Mouse (Mus musculus) mature B cell (primary cell): ENCODE measurements at regions not wholly inside any gene's neighbourhood (a gene's known extent, or its start where the extent isn't known, plus 50 kb on each side); places are given as distances from the start of the nearest gene placed in this dataset.

ENCODE experiments used
- in situ Hi-C: fragments of 300-500 bp; cut with MboI; formaldehyde crosslinking; loops from 2 replicates; pipeline ENCODE4 v1.14.3; 2019

DNA sequence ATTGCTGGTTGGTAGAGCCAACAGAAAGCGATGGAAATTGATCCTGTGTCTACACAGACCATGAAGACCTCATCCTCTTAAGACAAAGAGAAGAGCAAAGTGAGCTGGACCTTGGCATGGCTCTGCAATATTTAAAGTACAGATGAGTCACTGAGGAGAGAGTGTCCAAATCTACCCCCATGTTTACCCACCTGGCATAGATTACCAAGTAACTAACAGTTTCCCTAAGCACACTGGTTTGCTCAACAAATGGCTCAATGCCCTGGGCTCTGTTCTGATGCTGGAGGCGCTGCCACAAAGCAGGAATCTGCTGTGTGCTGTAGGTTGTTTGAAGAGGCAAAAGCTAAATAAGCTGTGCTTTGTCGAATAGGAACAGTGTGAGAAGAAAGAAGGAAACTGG lies 345.0 kb upstream of the Gm10131 start:
- in situ Hi-C loops, result no loop called here

DNA sequence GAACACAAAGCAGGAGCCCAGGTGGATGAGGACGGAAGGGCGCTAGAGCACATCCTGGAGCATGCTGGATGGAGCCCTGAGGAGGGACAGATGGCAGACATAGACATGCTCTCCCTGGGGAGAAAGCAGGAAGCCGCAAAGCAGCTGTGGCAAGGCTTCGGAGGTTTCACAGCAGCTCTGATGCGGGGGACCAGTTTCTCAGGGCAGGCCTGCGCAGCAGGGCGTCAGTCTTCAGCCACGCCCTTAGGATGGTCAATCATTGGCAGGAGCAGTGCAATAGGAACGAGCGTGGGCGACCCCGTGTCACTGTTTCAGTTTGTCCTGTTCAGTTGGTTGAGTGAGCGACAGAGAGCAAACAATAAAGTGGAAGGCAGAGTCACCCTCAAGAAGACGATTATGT lies 343.8 kb upstream of the Gm10131 start:
- in situ Hi-C loops, result no loop called here

DNA sequence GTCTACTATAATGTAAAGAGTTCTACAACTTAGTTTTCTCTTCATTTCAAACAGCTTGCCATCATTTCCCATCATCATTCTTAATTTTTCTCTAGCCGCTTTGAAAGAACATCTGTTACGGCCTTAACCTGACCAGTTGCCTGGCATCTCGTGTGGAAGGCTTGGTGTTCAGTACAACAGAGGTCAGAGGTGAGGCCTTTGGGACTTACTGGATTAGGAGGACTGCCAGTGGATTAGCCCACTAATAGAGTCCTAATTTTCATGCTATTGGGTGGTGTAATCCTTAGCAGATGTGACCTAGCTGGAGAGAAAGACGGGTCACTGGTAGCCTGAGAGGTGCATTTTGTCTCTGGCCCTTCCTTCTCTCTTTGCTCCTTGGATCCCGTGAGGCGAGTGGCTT lies 341.3 kb upstream of the Gm10131 start:
- in situ Hi-C loops, result no loop called here

GRCm38 (mm10) chr8:34451211-34452000 lies 339.9 kb upstream of the Gm10131 start:
- in situ Hi-C loops, result no loop called here

GRCm38 (mm10) chr8:34449391-34450044 lies 338.0 kb upstream of the Gm10131 start:
- in situ Hi-C loops, result no loop called here

- in situ Hi-C loops, result no loop called here
These were observed 336.6 kb upstream of the Gm10131 start for GRCm38 (mm10) chr8:34447880-34448830.

- in situ Hi-C loops, result no loop called here
These were observed 331.2 kb upstream of the Gm10131 start for GRCm38 (mm10) chr8:34442688-34443087.

- in situ Hi-C loops, result no loop called here
These were observed 330.2 kb upstream of the Gm10131 start for GRCm38 (mm10) chr8:34441756-34442155.

DNA sequence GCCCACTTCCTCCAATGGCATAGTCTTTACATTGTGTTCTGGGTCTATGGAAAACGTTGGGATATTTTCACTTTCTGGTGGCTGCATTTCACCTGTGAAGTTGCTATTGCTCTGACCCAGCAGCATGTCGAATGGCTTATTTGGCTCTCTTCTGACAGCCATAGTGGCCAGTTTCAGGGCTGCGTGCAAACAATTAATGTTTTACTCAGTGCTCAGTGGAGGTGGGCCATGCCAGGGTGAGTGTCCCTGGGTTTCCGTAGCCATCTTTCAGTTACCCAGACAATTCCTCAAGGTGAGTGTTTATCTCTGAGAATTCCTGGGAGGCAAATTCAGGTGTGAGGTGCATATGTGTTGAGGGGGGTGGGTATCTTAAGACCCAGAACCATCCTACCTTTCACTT lies 329.2 kb upstream of the Gm10131 start:
- in situ Hi-C loops, result no loop called here

DNA sequence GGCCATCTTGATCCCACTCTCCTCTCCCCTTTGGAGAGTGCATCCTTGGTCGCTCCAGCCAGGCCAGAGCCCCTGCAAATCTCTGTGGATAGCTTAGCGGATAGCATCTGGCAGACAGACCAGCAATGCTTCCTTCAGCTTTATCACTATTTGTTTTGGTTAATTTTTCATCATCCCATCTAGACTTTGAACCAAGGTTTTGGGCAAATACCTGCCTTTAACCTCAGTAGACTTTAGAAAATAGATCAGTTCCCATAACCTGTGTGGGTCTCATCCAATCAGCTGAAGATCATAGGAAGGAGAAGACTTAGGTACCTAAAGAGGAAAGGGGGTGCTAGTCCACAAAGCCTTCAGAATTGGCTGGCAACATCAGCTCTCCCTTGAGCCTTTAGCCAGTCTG lies 327.2 kb upstream of the Gm10131 start:
- in situ Hi-C loops, result no loop called here

DNA sequence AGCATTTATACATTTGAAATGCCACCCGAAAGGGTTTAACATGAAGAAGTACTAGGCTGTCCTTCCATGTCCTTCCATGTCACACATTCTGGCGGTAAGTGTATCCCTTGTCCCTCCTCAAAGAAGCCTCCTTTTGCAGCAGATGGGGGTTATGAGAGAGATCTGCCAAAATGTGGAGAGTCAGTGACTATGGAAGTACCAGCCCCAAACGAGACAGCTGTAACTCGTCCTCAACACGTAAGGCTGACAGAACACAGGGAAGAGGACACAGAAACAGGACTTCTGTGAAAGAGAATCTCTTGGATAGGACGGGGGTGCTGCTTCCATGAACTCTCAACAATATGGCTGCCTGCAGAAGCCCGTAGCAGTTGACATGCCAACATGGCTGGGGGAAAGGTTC lies 320.4 kb upstream of the Gm10131 start:
- in situ Hi-C loops, result no loop called here

- in situ Hi-C loops, result no loop called here
These were observed 317.7 kb upstream of the Gm10131 start for GRCm38 (mm10) chr8:34429231-34429630.

DNA sequence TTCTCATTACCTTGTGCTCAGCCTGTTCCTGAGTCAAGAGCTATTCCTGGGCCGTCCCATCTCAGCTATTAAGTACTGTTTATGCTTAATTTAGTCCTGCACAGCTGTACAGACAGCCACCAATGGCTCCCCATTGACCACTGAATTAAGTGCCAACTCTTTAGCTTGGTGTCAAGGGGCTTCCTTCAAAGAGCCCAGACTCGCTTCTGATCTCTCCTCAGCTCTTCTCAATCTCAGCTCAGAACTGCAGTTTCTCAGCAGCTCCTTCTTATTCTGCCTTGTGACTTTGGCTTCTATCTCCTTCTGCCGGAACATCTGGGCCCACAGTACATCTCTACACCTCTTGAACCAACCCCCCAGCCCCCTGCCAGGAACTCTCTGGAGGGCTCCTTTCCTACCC lies 290.0 kb upstream of the Gm10131 start:
- in situ Hi-C loops, result no loop called here

GRCm38 (mm10) chr8:34398914-34399813 lies 287.6 kb upstream of the Gm10131 start:
- in situ Hi-C loops, result no loop called here

DNA sequence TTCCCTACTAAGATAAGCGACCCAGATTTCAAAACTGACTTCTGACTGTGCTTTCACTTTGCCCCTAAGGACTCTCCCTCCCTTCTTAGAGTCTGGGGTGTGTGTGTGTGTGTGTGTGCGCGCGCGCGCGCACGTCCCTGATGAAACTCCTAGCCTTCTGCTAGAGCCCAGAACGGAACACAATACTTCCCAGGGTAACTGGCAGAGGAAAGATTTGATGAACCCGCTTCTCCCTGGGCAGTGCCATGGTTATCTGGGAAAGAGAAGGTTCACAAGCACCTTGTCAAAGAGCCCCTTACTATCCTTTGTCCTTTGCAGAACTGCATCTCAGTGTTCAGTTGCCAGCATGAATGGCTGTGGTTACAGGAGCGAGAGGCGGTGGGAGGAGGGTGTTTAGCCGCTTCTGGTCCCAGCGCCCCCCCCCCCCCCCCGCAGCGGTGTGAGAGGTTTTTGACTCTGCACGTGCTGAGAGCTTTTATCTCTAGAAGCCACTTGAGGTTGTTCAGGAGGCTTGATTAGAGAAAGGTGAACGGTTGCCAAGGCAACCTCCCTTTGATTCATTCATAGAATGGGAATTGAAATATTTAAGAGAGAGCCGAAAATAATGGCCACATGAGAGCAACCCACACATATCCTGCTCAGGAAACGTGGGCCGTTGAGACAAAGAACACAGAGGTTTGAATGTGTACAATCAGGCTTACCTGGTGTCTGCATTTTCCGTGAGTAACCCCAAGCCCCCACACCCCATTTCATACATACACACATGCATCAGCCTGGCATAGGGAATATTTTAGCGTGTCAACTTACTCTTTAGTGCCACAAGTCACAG lies 286.3 kb upstream of the Gm10131 start:
- in situ Hi-C loops, result no loop called here

GRCm38 (mm10) chr8:34397225-34397582 lies 285.7 kb upstream of the Gm10131 start:
- in situ Hi-C loops, result no loop called here

GRCm38 (mm10) chr8:34392981-34393828 lies 281.7 kb upstream of the Gm10131 start:
- in situ Hi-C loops, result no loop called here

DNA sequence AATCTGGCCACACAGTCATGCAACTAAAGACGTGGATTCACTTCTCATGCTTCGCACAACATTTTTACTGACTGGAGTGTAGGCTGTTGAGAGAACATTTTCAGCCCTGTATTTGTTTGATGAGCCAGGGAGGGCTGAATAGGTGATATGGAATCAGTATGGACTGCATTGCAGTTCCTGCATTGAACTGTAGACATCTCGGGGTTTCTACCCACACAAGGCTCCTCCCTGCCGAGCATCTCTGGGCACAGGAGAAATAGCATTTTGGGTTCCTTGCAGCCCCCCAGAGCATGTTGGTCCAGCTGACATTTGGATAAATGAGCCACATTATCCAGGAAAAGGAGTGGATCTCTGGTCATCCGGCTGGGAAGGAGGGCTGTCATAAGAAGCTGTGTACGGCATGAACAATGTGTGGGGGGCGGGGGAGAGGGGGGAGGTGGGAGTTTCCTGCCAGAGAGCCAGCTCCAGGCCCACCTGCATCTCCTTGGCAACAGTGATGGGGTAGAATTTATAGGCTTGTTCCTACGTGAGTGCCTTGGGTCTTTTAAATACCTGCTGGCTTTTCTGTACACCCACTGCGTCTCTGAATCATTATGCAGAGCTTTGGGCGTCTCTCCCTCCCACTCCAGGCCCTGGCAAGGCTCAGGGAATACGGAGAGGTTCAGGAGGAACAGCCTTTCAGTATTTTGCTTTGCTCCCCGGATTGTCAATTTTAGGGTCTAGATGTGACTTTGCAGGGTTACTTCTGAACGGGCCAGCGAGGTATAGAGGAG lies 280.9 kb upstream of the Gm10131 start:
- in situ Hi-C loops, result no loop called here
